Mouse (Mus musculus) kidney, adult 11 months (tissue): ENCODE results near the gene Asb16.
A peak's percentile ranks its signal among the peaks of the same experiment; 100 is the strongest.
"Not testable (repeated sequence)": the region's sequence is repeated elsewhere in the genome, so short reads cannot be mapped to it uniquely, and the experiment has no call there.

Source experiments
- DNase-seq: peaks from one replicate; pipeline ENCODE4 v3.0.0; 2022

Asb16 gene

DNA sequence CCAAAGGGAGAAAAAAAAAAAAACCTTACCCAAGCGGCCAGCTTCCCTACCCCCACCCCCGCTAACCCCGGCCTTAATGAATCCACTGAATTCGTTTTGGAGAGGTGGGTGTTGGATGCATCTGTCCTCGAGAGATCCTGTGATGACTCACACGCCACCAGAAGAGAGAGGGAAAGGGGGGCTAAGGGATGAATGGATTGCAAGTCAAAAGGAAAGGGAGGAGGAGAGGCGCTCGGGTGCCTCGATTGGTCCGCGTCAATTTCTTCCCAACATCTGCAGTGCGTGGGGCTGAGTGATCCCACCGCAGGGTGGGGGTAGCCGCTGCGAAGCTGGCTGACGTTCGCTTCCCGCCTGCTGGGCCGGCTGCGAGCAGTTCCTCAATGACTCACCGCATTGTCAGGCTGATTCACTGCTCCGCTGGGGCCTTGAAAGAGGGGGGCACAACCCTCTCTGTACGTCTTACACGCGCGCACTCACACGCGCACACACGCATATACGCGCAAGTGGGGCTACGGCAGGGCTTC lies 23.6 kb upstream of the Asb16 start:
- no peak for DNase-seq

DNA sequence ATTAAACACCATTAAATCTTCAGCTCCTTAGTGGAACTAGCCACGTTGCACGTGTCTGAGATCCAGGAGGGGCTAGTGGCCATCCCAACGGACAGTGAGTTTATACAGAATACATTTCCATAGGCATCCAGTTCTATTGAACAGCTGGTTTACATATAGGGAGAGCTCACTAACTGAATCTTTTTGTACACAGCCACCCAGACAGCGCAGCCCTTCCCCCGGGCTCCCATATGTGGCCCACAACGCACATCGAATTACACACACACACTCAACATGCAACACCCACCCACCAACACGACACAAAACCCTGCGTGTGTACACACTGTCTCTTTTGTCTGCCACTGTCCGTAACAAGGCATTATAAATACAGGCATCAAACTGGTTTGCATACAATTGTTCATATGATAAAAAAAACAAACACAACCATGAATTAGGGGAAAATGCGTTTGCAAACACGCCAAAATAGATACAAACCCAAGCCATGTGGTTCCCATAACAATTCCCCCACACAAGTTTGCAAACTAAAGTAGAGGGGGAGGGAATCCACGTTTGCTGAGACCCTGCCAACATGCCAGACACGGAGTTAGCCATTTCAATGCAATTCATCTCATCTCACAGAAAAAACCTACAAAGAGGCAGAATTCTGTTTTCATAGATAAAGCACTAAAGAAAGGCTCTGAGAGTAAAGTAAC lies 22.8 kb upstream of the Asb16 start:
- DNase-seq, result no peak

DNA sequence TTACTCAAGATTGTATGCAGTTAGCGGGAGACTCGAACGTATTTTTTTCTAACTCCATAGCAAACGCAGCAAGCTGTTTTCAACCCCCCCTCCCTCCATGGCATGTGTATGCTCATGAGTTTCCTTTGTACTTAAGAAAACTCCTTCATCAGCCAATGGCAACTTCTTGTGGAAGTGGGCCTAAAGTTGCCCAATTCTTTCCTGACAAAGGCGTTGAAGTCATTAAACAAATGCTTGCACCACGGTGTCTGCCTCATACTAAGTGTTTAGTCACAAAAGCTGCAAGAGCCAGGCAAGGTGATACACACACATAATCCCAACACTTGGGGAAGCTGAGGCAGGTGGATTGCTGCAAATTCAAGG lies 22.3 kb upstream of the Asb16 start:
- no peak for DNase-seq

DNA sequence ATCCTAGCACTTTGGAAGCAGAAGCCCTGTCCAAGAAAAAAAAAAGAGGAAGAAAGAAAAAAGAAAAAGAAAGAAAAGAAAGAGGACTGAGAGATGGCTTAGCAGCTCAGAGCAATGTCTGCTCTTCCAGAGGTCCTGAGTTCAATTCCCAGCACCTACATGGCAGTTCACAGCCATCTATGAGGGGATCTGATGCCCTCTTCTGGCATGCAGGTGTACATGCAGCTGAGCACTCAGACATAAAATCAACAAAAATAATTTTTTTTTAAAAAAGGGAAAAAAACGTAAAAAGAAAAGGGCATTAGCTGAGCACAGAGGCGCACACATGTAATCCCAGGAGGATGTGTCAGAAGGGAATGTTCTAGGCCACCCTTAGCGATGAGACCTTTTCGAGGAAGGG lies 21.7 kb upstream of the Asb16 start:
- DNase-seq, result no peak

DNA sequence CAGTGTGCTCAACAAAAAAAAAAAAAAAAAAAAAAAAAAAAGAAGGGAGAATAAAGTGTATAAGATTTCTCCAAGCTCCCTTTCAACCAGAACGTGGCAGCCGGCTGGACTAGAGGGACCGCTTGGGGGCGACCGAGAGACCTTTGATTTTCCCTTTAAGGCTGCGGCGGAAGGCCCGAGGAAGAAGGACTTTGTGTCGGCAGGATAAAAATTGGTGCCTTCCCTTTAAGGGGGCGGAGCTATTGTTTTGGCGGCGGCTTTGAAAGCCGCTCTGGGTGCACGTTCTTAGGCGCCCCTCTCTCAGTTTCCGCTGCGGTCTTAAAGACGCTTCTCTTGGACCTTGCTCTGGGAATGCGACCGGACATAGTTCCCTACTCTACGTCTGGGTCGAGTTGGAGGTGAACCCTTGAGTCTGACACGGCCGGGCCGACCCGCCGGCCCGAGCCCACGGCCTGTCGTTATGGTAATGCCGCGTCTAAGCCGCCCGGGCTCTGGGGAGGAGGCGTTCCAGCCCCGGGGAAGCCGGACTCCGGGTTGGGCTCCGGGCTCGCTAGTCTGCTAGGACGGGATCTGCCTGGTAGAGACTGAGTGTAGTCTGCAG lies 19.8 kb upstream of the Asb16 start, which contains the start of gene BC030867:
BC030867 (plus strand) TSS at position 253 of the 601 bp plus-strand sequence.
- peak; percentile 82 for DNase-seq

DNA sequence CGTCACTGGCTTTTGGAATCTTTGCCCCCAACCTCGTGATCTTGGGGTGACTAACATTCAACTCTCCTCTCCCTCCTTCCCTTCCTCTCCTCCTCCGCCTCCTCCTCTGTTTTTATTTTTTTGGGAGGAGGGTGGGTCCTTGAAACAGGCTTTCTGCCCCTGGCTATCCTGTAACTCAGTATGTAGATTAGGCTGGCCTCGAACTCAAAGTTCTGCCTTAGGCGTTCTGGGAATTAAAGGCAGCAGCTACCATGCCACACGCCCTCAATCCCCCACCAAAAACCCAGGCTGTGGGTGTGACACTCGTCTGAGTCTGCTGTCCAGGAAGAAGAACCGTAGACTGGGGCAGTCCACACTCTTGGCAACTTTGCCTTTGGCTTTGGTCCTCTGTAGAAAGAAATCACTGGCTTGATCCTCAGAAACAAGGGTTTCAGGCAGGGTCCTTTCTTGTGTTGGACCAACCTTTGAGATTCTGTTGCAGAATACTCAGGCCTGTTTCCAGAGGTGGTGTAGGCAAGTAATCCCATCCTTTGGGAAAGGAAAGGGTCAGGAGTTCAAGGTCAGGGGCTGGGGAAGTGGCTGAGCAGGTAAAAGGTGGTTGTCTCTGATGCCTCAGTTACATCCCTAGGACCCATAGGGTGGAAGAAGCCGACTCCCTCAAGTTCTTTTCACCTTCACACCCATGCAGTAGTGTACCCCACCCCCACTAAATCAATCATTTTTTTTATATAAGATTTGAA lies 19.0 kb upstream of the Asb16 start:
- DNase-seq, result no peak

DNA sequence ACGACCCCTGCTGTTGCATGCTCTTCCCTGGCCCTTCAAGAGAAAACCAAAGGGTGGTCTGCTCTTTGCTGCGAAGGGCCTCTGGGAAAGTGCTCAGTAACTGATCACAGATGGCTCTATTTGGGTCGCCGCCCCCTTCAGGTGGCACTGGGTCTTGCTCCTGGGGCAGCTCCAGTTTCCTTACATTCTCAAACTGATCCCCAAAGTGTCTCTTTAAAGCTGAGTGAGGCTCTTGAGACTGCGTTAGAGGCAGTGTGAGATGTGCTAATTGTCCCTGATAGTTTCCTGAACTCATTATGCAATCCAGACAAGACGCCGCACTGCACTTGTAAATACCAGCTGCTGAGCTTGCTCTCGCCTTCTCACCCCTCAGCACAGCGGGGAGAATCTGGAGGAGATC lies 11.0 kb upstream of the Asb16 start:
- DNase-seq, result no peak

DNA sequence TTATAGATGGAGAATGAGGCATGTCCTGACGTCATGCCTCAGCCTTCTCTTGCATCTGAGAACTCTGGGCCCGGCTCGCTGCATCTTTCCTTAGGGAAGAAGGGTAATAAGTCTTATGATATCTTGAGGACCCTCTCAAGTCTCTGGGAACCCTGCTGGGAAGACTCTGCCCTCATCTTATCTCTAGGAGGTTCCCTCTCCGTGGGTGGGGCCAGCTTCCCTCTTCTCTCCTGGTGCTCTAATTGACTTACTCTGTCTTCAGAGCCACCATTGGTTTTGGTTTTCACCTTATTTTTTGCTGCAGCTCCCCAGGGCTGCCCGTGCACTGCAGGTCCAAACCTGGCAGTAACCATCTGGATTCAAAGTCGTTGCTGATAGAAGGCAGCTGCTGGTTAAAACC lies 10.4 kb upstream of the Asb16 start:
- no peak for DNase-seq

DNA sequence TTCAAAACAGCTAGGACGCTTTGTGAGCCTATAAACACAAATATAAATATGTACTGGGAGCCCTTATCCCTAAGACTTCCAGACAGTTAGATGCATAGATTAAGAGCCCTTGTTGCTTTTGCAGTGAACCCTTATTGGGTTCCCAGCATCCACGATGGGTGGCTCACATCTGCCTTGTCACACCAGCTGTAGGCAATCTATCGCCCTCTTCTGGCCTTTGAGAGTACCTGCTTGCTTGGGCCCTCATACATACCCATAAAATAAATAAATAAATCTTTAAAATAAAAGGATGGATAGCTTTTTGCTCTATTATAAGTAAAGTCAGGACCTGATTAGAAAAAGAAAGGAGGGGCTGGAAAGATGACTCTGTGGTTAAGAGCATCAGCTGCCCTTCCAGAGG lies 10.0 kb upstream of the Asb16 start:
- no peak for DNase-seq

DNA sequence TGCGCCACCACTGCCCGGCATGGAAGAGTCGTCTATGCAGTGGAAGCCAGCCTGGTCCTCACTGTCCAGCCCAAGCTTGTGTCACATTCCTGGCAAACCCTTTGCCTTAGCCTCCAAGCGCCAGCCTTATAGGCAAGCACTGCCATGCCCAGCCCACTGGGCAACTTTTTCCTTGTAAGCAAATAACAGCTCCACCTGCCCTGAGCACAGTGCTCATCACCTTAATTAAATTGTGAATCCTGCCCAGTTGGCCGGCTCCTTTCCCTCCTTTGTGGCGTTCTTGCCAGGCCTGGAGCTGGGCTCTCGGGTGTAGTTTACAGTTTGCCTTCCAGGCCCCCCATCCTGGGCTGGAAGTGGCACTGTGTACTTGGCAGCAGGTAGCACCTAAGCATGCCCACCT lies 5.3 kb upstream of the Asb16 start:
- DNase-seq, result peak; percentile 37

DNA sequence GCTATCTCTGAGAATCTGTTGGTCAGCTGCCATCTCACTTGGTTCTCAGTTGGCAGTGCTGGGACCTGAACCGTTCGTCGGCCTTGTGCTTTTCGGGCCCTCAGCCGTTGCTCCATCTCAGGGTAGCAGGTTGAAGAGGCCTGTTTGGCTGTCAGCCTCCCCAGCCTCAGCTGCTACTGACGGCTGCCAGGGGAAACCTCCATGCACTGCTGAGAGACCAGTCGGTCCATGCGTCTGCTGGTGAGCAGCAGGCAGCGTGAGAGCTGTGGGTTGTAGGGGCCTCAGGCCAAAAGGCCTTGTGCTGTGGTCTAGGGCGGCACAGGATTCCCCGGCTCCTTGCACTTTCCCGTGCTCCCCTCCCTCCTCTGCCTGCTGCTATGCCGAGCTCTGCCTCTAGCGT lies 2.7 kb upstream of the Asb16 start:
- DNase-seq, result no peak

DNA sequence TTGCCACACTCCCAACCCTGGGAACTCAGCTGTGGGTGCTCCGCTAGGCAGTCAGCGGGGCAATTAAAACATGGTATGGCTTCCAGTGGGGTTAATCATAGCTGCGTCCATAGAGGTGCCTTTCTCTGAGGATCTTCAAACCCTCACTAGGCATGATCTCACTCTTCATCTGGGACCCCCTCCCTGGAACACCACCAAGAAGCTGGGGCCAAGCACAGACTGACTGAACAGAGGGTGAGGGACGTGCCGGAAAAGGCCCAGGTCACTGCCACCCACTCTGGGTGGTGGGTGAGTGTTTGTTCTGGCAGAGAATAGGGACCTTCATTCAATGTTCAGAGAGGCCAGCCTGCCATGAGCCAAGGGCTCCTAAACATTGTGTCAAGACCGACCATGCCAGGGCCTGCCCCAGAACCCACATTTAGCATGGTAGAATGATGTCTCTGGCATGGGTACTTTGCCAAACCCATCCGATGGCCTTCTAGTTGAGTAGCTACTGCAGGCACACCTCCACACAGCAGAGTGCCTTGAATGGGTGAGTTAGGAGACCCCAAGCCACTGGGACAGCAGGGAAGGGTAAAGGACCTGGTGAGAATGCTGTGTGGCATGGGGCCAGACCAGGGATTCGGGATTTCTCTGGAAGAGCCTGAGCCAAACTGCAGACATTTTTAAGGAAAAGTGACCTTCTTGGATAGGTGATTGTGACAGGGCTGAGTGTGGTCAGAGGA lies 1.8 kb upstream of the Asb16 start:
- no peak for DNase-seq

DNA sequence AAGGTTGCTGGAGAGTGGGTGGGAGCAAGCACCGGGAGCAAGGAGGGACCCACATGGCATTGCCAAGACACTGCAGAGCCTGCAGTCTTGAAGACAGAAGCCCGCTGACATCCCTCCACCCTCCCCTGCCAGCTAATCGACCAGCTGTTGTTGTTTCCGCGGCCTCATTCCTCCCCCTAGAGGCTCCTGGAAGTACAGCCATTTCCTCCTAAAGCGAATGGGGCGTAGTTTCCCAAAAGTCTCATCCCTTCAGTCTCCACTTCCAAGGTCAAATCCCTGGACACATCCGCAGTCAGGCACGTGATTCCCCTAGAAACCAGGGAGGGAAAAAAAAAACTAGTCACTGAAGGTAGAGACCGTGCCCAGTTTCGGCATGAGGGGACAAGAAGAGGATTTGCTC lies 1.1 kb upstream of the Asb16 start:
- DNase-seq, result peak; percentile 53

DNA sequence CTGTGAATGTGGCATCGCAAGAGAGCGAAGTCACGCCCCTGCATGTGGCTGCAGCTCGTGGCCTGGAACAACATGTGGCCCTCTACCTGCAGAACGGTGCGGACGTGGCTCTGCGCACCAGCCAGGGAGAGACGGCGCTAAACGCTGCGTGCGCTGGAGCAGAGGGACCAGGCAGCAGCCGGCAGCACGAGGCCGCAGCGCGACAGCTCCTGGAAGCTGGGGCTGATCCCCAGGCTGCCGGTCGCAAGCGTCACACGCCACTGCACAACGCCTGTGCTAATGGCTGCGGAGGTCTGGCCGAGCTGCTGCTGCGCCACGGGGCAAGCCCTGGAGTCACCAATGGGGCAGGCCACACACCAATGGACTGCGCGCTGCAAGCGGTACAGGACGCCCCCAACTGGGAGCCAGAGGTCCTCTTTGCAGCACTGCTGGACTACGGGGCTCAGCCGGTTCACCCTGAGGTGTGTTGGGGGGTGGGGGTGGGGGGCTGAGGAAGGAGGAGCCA lies 7.9 kb downstream of the Asb16 start:
- DNase-seq, result no peak

DNA sequence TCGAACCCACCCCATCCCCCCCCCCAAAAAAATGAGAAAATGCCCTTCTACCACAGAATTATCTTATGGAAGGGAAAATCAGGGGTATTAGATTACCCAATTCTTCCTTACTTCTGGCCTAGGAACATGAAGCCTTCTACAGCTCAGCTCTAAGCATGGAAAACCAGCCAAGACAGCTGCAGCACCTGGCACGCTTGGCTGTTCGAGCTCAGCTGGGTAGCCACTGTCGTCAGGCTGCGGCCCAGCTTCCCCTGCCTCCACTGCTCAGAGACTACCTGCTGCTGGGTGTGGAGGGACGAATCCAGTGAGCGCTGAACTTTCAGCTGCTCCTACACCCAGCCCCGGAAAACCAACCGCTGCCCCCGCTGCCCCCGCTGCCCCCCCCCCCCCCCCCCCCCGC lies 9.2 kb downstream of the Asb16 start:
- no peak for DNase-seq

DNA sequence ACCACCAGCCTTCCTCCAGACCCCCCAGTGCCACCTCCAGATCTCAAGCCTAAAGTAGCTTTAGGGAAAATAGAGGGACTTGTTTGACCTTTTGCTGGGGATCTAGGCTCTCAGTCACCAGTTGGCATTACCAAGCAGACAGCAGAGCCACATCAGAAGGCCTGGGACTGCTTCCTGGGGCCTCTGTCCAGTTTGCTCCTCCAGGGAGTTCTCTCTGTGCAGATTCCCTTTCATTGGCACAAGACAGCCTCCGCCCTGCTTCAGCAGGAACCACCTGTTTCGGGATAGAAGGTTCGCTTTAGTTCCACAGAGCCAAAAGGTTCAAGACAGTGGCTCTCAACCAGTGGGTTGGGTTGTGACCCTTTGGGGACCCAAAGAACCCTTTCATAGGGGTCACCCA lies 11.1 kb downstream of the Asb16 start:
- DNase-seq, result no peak

DNA sequence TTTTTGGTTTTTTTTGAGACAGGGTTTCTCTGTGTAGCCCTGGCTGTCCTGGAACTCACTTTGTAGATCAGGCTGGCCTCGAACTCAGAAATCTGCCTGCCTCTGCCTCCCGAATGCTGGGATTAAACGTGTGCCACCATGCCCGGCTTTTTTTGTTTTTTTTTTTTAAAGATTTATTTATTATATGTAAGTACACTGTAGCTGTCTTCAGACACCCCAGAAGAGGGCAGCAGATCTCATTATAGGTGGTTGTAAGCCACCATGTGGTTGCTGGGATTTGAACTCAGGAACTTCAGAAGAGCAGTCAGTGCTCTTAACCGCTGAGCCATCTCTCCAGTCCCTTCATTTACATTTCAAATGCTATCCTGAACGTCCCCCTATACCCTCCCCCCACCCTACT lies 11.7 kb downstream of the Asb16 start:
- not testable (repeated sequence) for DNase-seq

DNA sequence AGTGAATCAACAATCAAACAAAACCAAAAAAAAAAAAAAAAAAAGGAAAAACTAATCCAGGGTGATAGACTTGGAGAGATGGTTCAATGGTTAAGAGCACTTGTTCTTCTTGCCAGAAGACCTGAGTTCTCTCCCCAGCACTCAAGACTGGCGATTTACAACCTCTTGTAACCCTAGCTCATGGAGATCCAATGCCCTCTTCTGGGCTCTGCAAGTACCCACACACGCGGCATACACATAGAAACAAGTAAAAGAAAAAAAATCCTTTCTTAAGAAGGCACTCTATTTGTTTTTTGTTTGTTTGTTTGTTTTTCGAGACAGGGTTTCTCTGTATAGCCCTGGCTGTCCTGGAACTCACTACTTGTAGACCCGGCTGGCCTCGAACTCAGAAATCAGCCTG lies 15.4 kb downstream of the Asb16 start:
- no peak for DNase-seq

DNA sequence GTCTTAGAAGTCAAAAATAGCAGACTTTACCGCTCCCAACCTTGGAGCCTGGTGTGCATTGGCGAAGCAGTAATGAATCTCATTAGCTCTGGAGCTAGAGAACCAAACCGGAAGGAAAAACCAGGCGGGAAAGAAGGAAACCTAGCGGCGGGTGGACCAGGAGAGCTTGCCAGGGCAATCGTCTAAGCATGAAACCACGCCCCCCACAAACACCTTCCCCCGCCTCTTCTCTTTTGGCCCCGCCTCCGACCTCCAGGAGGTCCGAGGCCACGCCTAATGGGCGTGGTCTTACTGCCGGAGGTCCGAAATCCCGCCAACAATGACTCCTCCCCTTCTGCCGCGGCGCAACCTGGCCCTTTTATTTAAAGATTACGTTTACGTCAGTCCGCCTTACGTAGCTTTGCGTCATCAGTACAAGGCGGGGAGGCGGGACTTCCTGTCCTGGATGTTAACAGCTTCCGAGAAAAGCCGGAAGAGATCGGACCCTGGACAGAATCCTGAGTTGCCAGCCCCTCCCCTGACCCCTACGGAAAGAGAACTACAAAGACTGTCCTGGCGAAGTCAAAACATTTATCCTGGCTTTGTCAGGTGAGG lies 16.1 kb downstream of the Asb16 start, which contains the start of gene Tmub2:
Tmub2 (plus strand) TSS at position 431 of the 594 bp plus-strand sequence.
- peak; percentile 99 for DNase-seq

DNA sequence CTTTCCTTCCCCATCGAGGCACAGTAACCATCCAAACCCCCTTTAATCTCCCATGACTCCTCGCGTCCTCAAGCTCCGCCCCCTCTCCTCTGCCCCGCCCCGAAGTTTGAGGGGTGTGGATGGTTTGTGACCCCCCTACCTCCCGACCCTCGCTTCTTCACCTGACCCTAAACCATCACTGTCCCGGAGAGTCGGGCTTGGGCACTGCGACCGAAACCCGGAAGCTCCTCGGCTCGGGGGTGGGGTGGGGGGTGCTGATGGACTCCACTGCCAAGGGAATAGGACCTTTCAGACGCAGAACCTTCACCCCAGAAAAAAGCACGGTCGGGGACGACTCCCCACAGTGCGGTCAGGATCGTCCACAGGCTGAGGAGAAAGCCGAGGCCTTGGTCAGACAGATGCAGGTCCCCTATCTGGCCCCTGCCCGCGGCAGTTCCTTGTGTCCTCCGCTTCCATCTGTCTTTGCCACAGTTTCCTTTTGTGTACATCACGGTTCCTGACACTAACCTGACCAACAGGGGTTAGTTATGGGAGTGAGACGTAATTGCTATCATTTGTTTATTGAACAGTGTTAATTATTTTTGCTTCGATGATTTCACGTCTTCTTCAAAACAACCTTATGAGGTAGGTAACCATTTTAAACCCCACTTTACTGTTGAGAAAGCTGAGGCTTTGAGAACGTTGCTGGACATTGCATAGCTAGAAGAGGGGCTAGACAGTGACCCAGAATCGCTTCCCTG lies 16.7 kb downstream of the Asb16 start:
- DNase-seq, result no peak

DNA sequence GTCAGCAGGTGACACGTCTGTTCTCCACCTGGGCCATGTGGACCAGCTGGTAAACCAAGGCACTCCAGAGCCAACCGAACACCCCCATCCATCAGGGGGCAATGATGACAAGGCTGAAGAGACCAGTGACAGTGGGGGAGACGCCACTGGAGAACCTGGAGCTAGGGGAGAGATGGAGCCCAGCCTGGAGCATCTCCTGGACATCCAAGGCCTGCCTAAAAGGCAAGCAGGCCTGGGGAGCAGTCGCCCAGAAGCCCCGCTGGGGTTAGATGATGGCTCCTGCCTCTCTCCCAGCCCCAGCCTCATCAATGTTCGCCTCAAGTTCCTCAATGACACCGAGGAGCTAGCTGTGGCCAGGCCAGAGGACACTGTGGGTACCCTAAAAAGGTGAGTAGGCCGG lies 18.9 kb downstream of the Asb16 start:
- DNase-seq, result no peak
